Mouse (Mus musculus): ENCODE data around the gene Ephb6. TPM values are rescaled to one million over a fixed set of nuclear protein-coding genes. Genes with fewer than 3 reads are reported as not detected.

Ephb6 gene
- polyA plus RNA-seq, 1 experiment from 2014 or later: 12.0 TPM

GRCm38 (mm10) chr6:41631549-41631948, 26.3 kb downstream of the Ephb6 start:
- no peak overlapping the region for H3K4me3 ChIP-seq (replicated peaks)
- 74% methylated on average over 4 of the region's 4 CpGs for WGBS
- H3K9me3 ChIP-seq: no peaks in the 10 kb centered on the region
- H3K36me3 ChIP-seq: no peaks in the 10 kb centered on the region
- no peak overlapping the region for H3K27ac ChIP-seq
- no peaks in the 10 kb centered on the region for H3K4me1 ChIP-seq
- no peak overlapping the region for H3K4me2 ChIP-seq
- ATAC-seq (ENCODE audit: insufficient read depth, low FRiP score, low read depth): no peak
- no peak overlapping the region for H3K9ac ChIP-seq
- no peaks in the 10 kb centered on the region for H3K27me3 ChIP-seq (replicated peaks)

DNA sequence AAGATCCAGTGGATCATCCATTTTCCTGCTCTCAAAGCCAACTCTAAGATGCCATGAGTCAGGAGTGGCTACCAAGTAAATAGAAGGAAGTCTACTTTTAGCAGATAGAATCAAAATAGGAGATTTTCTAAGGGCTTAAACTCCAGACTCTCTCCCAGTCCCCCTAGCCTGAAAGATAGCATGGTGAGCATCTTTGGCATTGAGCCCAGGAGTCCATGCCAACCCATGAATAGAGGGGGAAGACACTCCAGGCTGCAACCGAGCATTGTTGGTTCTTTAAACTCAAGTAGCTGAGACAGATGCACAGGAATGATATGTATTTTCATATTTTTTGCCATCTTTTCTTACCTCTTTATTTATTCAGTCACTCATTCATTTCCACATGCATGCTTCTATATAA, 29.9 kb downstream of the Ephb6 start:
- no peak for ATAC-seq (ENCODE audit: insufficient read depth, low FRiP score, low read depth)
- H3K4me2 ChIP-seq: peak overlapping the region; percentile 35; the same call in 1 of the 2 replicates
- 42% methylated on average over 1 of the region's 1 CpGs for WGBS

GRCm38 (mm10) chr6:41636178-41636577, 30.9 kb downstream of the Ephb6 start, which contains the start of gene Trpv6:
Gene Trpv6, minus strand, starts transcription at chr6:41636405.
- peak within 1 kb of the TSS; percentile 34 for H3K4me3 ChIP-seq (replicated peaks)
- no peak; the same call in 1 of the 2 replicates for ATAC-seq (ENCODE audit: insufficient read depth, low FRiP score, low read depth)
- H3K36me3 ChIP-seq: no peaks in the 10 kb centered on the region
- peak within 1 kb of the TSS; percentile 8; the same call in 1 of the 2 replicates for H3K9ac ChIP-seq
- peak within 1 kb of the TSS; percentile 35; the same call in 1 of the 2 replicates for H3K4me2 ChIP-seq
- no peaks in the 10 kb centered on the region for H3K4me1 ChIP-seq
- no peak within 1 kb of the TSS for H3K27ac ChIP-seq
- H3K9me3 ChIP-seq: no peaks in the 10 kb centered on the region
- whole genome bisulfite sequencing: 25% methylated on average over 5 of the region's 5 CpGs
- no peaks in the 10 kb centered on the region for H3K27me3 ChIP-seq (replicated peaks)

More for the DNA sequence above, 29.9 kb downstream of the Ephb6 start:
- Histone ChIP-seq H3K36me3 (no peaks in the 10 kb centered on the region), H3K27ac (no peak overlapping the region), H3K4me3 (replicated peaks) (peak overlapping the region; percentile 34; the same call in 1 of the 2 replicates), H3K27me3 (replicated peaks) (no peaks in the 10 kb centered on the region), H3K9ac (no peak overlapping the region), H3K9me3 (no peaks in the 10 kb centered on the region), H3K4me1 (no peaks in the 10 kb centered on the region)

GRCm38 (mm10) chr6:41637393-41637792, 32.1 kb downstream of the Ephb6 start:
- no peak overlapping the region for H3K4me2 ChIP-seq

GRCm38 (mm10) chr6:41637927-41638506, 32.7 kb downstream of the Ephb6 start:
- no peaks in the 10 kb centered on the region for H3K36me3 ChIP-seq
- no peaks in the 10 kb centered on the region for H3K27me3 ChIP-seq (replicated peaks)
- H3K4me2 ChIP-seq: no peak overlapping the region
- no peak overlapping the region for H3K4me3 ChIP-seq (replicated peaks)
- no peaks in the 10 kb centered on the region for H3K4me1 ChIP-seq
- no peak overlapping the region for H3K9ac ChIP-seq
- ATAC-seq (ENCODE audit: insufficient read depth, low FRiP score, low read depth): no peak
- 67% methylated on average over 6 of the region's 6 CpGs for WGBS
- H3K27ac ChIP-seq: no peak overlapping the region
- H3K9me3 ChIP-seq: no peaks in the 10 kb centered on the region

More at GRCm38 (mm10) chr6:41637393-41637792, 32.1 kb downstream of the Ephb6 start:
- Histone ChIP-seq H3K9me3 (no peaks in the 10 kb centered on the region), H3K27ac (no peak overlapping the region), H3K36me3 (no peaks in the 10 kb centered on the region), H3K9ac (no peak overlapping the region), H3K4me3 (replicated peaks) (no peak overlapping the region), H3K4me1 (no peaks in the 10 kb centered on the region), H3K27me3 (replicated peaks) (no peaks in the 10 kb centered on the region)
- ATAC-seq (ENCODE audit: insufficient read depth, low FRiP score, low read depth): no peak
- WGBS: 26% methylated on average over 1 of the region's 1 CpGs

GRCm38 (mm10) chr6:41640449-41640848, 35.2 kb downstream of the Ephb6 start:
- no peaks in the 10 kb centered on the region for H3K27me3 ChIP-seq (replicated peaks)
- H3K9me3 ChIP-seq: no peaks in the 10 kb centered on the region
- H3K4me1 ChIP-seq: no peaks in the 10 kb centered on the region
- H3K4me3 ChIP-seq (replicated peaks): no peak overlapping the region
- WGBS: 63% methylated on average over 3 of the region's 3 CpGs
- H3K36me3 ChIP-seq: no peaks in the 10 kb centered on the region
- ATAC-seq (ENCODE audit: insufficient read depth, low FRiP score, low read depth): no peak
- H3K4me2 ChIP-seq: no peak overlapping the region
- no peak overlapping the region for H3K27ac ChIP-seq
- no peak overlapping the region for H3K9ac ChIP-seq

GRCm38 (mm10) chr6:41641173-41641866, 36.0 kb downstream of the Ephb6 start:
- Histone ChIP-seq H3K4me1 (no peaks in the 10 kb centered on the region), H3K27ac (no peak overlapping the region; the same call in 1 of the 2 replicates), H3K4me3 (replicated peaks) (no peak overlapping the region), H3K4me2 (no peak overlapping the region), H3K9me3 (no peaks in the 10 kb centered on the region), H3K27me3 (replicated peaks) (no peaks in the 10 kb centered on the region), H3K36me3 (no peaks in the 10 kb centered on the region), H3K9ac (no peak overlapping the region)
- peak; percentile 57 for ATAC-seq (ENCODE audit: insufficient read depth, low FRiP score, low read depth)
- WGBS: 63% methylated on average over 6 of the region's 6 CpGs

- Histone ChIP-seq H3K4me3 (replicated peaks) (no peak overlapping the region), H3K9ac (no peak overlapping the region), H3K27me3 (replicated peaks) (no peaks in the 10 kb centered on the region), H3K4me1 (no peaks in the 10 kb centered on the region), H3K9me3 (no peaks in the 10 kb centered on the region), H3K27ac (0 out of 2 replicates have a peak overlapping the region, but pooled peaks have one; percentile 40), H3K4me2 (no peak overlapping the region), H3K36me3 (no peaks in the 10 kb centered on the region)
- ATAC-seq (ENCODE audit: insufficient read depth, low FRiP score, low read depth): 0 out of 2 replicates have a peak, but pooled peaks have one; percentile 6
- 56% methylated on average over 4 of the region's 4 CpGs for WGBS
Observed at GRCm38 (mm10) chr6:41642765-41643164, 37.5 kb downstream of the Ephb6 start.

- H3K36me3 ChIP-seq: no peaks in the 10 kb centered on the region
- no peak; the same call in 1 of the 2 replicates for ATAC-seq (ENCODE audit: insufficient read depth, low FRiP score, low read depth)
- H3K4me1 ChIP-seq: no peaks in the 10 kb centered on the region
- peak overlapping the region; percentile 40; the same call in 1 of the 2 replicates for H3K27ac ChIP-seq
- H3K9me3 ChIP-seq: no peaks in the 10 kb centered on the region
- H3K9ac ChIP-seq: no peak overlapping the region
- WGBS: 89% methylated on average over 3 of the region's 3 CpGs
- H3K27me3 ChIP-seq (replicated peaks): no peaks in the 10 kb centered on the region
- H3K4me3 ChIP-seq (replicated peaks): no peak overlapping the region
- H3K4me2 ChIP-seq: no peak overlapping the region
Observed at GRCm38 (mm10) chr6:41643227-41643626, 37.9 kb downstream of the Ephb6 start.

GRCm38 (mm10) chr6:41646220-41646619, 40.9 kb downstream of the Ephb6 start:
- Histone ChIP-seq H3K4me1 (no peaks in the 10 kb centered on the region), H3K4me3 (replicated peaks) (no peak overlapping the region), H3K4me2 (no peak overlapping the region), H3K27me3 (replicated peaks) (no peaks in the 10 kb centered on the region), H3K9me3 (no peaks in the 10 kb centered on the region), H3K9ac (no peak overlapping the region), H3K27ac (no peak overlapping the region), H3K36me3 (no peaks in the 10 kb centered on the region)
- ATAC-seq (ENCODE audit: insufficient read depth, low FRiP score, low read depth): no peak
- 82% methylated on average over 3 of the region's 3 CpGs for WGBS

DNA sequence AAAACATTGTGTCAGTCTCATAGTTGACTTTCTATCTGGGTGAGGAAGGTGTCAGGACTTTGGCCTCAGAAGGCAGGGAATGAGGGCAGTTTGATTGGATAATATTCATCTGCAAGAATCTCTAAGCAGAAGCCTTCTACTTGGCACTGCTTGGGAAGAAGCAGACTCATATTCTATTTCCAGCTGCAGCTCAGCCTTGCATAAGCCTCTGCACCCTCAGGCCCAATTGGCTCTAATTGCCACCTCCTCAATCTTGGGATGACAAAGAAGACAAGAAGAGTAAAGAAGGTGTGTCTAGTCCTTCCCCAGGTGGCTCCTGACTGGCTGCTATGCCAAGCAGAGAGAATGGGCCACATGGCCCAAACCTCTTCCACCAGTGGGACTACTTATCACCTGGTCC, 41.4 kb downstream of the Ephb6 start:
- Histone ChIP-seq H3K27me3 (replicated peaks) (no peaks in the 10 kb centered on the region), H3K4me1 (no peaks in the 10 kb centered on the region), H3K27ac (no peak overlapping the region), H3K4me2 (no peak overlapping the region), H3K36me3 (no peaks in the 10 kb centered on the region), H3K9ac (no peak overlapping the region), H3K9me3 (no peaks in the 10 kb centered on the region), H3K4me3 (replicated peaks) (no peak overlapping the region)
- no peak for ATAC-seq (ENCODE audit: insufficient read depth, low FRiP score, low read depth)

- Histone ChIP-seq H3K36me3 (no peaks in the 10 kb centered on the region), H3K27ac (no peak overlapping the region), H3K4me3 (replicated peaks) (no peak overlapping the region), H3K9ac (no peak overlapping the region), H3K9me3 (no peaks in the 10 kb centered on the region), H3K4me2 (no peak overlapping the region), H3K27me3 (replicated peaks) (no peaks in the 10 kb centered on the region), H3K4me1 (no peaks in the 10 kb centered on the region)
- no peak for ATAC-seq (ENCODE audit: insufficient read depth, low FRiP score, low read depth)
- WGBS: 92% methylated on average over 5 of the region's 5 CpGs
Observed at GRCm38 (mm10) chr6:41653173-41653572, 47.9 kb downstream of the Ephb6 start.
